Mouse (Mus musculus) ZHBTc4 (cell line): ENCODE measurements around the gene Dnajc28.
A peak's percentile ranks its signal among the peaks of the same experiment; 100 is the strongest.

Experiments
- DNase-seq: peaks from one replicate; pipeline ENCODE4 v3.0.0-alpha.2; 2011; ENCODE audit warnings: low read depth, low spot score

Dnajc28 gene

DNA sequence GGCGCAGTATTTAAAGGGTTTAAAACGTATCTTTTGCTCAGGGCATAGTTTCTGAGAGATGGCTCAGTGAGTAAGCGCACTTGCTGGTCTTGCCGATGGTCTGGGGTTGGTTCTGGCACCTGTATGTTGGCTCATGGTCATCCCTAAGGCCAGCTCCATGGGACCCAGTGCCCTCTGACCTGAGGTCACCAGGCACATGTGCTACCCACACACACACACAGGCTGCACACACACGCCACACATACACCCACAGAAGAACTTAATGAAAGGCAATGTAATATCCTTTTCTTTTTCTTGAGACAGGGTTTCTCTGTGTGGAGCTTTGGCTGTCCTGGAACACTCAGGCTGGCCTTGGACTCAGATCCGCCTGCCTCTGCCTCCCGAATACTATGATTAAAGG lies 14.1 kb upstream of the Dnajc28 start:
- no peak for DNase-seq

DNA sequence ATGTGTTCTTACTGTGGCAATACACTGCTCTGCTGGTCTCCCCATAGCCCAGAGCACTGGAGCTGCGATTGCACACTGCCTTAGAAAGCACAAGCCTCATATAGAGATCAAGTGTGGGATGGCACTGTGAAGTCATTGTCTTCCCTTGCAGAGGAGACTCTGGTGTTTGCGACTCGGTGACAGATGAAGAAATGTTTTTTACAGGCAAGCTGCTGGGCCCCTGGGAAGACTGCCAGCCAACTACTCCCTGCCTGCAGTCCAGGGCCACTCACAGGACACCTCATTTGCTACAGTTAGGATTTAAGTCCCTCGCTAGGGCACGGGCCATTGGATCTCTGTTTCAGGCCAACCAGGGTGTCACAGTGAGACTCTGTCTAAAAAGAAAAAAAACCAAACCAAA lies 13.6 kb upstream of the Dnajc28 start:
- no peak for DNase-seq

DNA sequence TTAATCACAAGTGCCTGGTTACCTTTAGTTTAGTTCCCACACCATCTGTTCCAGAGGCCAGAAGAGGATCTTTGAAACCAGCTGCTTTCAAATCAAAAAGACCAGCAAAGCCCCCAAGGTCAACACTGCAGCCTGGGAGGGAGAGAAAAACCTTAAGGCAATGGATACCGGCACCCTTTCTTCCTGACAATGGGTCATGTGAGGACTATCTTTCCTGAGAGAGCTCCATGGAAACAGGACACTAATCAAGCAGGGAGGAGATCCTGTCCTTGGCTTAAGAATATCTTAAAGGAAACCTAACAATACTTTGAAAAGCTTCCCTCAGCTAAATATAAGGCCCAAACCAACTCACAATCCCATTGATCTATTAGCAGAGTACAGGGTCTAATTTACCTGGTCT lies 11.8 kb upstream of the Dnajc28 start:
- peak; percentile 67 for DNase-seq

DNA sequence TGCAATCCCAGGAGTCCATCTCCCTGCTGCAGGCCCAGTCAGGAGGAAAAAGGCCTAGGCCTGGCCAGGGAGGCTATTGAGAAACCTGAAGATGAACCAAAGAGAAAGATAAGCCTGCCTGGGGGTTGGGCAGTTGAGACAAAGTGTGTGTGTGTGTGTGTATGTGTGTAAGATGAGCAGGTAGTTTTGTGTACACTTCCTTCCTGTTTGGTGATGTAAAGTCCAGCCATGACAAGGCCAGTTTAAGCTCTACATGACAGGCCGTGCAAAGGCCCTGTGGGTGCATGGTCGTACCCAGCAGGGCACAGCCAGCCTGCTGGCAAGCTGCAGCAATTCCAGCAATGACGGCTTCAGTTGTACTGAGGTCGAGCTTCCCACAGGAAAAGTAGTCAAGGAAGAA lies 10.9 kb upstream of the Dnajc28 start:
- DNase-seq: no peak

DNA sequence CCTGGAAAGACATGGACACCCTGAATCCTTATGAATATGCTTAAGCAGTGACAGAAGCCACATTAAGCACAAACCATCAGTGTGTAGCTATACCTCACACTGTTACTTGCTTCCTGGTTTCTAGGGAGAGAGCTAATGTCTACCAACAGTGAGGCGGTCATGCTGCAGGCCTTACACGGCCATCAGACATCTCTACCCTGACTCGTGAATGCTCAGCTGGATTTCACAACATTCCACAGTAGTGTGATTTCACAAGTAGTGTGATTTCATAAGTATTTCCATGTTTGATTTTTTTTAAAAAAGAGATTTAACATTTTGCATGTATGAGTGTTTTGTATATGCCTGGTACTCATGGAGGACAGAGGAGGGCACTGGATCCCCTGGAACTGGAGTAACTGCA lies 9.8 kb upstream of the Dnajc28 start:
- no peak for DNase-seq

DNA sequence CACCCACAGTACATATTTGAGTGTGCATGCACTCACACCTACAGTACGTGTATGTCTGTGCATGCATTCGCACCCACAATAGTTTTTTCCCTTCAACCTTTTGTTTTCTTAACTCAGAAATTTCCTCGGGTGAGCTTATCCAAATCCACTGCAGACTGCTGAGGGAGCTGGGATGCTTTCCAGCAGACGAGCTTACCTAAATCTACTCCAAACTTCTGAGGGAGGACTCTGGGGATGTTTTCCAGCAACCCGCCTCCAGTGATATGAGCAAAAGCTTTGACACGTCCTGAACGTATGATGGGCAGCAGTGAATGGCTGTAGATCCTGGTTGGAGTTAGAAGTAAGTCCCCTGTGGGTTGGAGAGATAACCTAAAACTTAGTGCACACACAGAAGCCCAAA lies 9.0 kb upstream of the Dnajc28 start:
- no peak for DNase-seq

DNA sequence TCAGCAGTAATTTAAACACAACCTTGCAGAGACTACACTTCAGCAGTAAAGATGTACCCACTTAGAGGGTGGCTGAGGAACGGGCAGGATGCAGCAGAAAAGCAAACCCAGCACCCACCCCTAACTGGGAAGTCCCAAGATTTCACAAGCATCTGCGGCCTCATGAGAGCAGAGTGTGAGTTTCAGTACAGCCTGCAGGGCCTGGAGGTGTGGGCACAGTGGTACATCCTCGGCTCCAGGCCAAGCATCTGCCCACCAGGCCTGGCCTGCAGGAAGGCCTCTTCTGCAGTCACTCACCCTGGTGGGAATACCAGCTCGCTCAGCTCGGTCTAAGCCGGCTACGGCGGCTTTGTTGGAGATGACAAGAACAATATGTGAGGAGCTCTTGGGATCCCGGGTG lies 4.2 kb upstream of the Dnajc28 start:
- no peak for DNase-seq

DNA sequence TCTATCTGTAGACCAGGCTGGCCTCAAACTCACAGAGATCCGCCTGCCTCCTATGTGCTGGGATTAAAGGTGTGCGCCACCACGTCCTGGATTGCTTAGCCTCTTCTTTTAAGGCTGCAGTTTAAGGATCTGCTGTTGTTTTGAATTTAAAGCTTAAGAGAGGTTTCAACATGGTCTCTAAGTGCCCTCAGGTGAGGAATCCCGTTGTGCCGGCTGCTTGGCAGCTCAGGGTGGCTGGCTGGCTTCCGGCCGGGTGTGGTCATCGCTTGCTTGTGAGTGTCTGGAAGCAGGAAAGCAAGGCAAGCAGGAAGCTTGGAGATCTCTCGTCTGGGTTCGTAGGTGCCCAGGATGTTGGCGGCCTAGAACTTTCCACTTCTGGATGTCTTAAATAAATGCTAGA lies 2.2 kb upstream of the Dnajc28 start:
- DNase-seq: peak; percentile 81

DNA sequence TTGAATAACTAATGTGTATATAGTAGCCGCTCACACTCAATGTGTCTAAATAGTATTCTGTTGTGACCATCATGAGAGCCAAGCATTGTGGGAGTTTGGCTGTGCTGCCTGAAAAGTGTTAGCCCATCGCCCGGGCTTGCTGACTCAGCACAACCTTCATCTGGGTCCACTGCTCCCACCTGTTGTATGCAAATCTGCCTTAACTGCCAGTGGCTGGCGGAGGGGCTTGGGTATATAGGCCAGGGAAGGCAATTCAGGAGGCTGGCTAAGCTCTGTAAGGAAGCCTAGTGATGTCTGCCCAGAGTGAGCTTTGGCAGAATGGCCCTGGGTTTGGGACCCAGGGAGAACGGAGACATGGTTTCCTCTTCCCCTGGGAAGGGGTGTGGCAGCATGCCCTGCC lies 1.4 kb upstream of the Dnajc28 start:
- DNase-seq: peak; percentile 42

DNA sequence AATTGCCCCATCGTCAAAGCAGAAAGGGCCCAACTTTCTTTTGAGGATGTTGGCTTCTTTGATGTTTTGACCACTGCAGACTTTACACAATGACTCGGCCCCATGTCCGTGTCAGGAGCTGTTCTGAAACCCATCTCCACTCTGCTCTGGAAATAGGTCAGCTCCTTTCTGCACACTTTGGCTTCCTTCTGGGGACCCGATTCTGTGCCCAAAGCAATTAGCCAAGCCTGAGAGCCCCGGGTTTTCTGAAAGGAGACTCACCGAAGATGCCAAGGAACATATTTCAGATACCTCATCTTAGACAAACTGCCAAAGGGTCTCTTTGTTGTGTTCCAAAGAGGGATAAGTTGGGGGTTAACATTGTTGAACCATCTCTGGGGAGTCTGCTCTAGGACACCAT lies 4.3 kb downstream of the Dnajc28 start:
- DNase-seq: no peak

DNA sequence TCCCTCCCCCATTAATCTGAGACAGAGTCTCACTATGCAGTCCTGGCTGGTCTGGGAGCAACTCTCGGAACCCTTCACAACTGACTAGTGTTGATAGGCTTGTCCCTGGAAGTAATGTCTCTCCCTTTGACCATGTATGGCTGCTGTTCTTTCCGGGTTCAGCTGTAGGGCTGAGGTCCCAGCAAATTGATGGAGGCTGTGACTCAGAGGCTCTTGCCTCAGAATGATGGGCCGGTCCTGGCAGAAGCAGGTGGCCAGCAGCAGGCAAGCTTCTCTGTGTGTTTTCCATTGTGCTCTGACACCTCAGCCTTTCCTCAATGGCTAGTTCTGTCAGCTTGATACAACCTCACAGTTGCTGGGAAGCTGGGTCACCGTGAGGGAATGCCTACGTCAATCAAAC lies 6.3 kb downstream of the Dnajc28 start:
- DNase-seq: no peak

DNA sequence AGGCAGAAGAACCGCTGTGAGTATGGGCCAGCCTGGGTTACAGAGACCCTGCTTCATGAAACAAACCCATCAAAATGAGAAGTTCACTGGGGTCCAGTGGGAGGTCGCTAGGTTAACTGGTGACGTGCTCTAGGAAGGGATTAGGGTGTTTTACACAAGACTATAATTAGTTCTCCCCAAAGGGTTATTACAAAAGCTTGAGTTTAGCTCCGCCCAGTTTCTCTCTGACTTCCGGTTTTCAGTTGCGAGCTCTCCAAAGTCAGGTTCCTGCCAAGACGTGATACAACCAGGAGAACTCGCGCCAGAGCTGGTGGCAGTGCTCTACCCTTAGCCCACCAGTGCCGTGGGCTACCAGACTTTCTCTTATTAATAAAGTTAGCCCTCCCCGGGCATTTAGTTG lies 7.6 kb downstream of the Dnajc28 start:
- peak; percentile 57 for DNase-seq

DNA sequence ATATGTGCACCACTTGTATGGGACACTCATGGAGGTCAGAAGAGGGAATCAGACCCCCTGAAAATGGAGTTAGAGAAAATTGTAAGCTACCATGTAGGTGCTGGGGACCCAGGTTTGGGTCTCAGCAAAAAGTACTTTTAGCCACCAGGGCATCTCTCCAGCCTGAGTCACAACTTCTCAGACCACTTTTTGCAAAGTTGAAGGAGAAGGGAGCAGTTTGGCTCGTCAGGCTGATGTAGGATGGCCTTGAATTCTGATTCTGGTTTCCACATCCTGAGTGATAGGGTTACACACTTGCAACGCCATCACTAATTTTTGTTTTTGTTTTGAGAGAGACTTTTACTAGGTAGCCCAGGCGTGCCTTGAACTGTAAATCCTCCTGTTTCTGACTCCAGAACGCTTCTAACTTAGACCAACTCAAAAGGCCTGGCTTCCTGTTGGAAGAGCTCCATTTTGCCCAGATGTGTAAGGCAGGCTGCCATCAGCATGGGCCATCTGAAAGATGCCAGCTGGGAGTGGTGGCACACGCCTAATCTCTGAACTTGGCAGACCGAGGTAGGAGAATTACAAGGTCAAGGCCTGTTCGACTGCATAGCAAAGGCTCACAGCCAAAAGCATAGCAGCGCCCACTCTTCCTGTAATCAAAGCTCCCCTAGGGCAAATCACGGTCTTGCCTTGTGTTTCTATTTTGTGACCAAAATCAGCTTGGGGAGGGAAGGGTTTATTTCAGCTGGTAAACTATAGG lies 9.2 kb downstream of the Dnajc28 start:
- no peak for DNase-seq

DNA sequence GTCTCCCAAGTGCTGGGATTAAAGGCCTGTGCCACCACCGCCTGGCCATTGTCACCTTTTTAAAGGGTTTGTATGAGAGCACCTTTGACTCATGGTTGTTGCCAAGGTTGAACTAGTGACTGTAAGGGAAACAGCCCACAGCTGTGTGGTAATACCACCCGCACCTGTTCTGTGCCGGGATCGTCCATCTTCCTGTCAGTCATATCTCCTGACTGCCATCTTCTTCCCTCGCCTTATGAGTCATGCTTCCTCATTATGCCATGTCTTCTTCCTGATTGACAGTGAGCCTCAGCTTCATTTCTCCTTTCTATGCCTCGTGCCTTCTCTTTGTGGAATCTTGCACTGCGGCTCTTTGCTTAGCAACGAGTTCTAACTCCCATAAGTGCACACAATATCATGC lies 11.9 kb downstream of the Dnajc28 start:
- DNase-seq: no peak

DNA sequence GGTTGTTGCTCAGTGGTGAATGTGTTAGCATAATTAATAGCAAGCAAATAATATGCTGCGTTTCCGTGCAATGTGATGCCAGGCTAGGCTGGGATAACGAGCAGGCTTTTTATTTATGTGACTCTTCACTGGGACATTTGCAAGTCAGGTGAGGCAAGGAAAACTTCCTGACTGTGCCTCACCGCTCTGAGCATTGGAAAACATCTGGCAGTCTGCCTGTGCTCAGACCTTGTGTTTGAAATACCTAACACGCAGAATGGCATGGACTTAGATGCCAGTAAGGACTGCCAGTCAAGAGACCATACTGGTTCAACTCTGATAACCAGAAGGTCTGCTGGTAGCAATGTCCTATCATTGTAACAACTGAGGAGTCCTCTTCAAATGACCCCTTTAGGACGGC lies 13.7 kb downstream of the Dnajc28 start:
- DNase-seq: no peak

DNA sequence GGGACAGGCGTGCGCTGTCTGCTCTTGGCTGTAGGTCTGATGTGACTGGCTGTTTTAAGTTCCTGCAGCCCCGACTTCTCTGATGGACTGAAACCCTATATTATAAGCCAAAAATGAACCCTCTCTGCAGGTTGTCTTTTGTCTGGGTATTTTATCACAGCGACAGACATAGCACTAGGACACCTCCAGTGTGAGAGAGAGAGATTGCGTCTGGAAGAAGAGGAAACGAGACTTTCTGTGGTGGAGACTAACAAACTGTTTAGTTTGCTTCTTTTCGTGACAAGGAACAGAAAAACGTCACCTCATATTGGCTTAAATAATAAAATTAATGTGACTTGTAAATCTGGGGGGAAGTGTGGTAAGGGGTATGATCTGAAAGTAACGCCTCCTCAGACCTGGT lies 17.1 kb downstream of the Dnajc28 start:
- no peak for DNase-seq

DNA sequence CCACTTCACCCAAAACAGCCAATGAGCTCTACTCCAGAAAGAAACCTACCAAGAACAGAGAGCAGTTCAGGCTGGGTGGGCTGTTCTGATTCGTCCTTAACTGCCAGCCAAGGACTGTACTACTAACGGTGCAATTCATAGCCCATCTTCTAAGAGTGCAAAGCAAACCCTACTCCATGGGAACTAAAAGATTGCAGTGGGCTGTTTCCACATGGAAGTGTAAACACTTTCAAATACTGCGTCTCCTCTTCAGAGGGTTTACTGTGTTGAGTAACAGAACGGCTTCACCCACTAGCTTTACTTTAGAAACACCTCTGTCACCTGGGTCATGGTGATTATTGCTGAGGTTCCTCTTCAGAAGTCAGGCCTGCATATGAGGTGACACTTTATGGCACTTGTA lies 17.7 kb downstream of the Dnajc28 start:
- no peak for DNase-seq

DNA sequence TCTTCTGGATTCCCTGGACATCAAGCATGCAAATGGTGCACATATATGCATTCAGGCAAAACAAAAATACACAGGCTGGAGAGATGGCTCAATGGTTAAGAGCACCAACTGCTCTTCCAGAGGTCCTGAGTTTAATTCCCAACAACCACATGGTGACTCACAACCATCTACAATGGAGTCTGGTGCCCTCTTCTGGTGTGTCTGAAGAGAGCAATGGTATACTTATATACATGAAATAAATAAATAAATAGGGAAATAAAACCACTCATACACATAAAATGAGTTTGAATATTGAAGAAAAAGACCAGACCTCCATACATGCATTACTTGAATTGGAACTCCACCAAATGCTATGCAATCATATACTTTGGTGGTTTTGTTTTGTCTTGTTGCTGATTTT lies 19.6 kb downstream of the Dnajc28 start:
- DNase-seq: no peak

DNA sequence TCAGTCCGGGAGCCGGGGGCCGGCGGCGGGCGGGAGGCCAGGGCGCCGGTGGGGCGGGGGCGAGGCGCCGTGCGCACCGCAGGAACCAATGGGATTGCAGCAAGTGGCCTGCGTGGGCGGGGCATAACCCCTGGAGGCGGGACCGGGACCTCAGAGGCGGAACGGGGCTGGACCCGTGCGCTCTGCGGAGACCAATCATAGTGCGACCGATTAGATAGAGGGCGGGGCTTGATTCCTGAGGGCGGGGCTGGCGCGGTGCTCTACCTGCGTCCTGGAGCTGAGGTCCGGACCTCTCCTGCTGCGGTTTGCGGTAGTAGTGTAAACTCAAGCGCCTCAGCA lies 21.2 kb downstream of the Dnajc28 start, which contains the start of gene Tmem50b:
Gene Tmem50b, minus strand, starts transcription at position 129 of the 339 bp plus-strand sequence.
- DNase-seq: peak; percentile 98

DNA sequence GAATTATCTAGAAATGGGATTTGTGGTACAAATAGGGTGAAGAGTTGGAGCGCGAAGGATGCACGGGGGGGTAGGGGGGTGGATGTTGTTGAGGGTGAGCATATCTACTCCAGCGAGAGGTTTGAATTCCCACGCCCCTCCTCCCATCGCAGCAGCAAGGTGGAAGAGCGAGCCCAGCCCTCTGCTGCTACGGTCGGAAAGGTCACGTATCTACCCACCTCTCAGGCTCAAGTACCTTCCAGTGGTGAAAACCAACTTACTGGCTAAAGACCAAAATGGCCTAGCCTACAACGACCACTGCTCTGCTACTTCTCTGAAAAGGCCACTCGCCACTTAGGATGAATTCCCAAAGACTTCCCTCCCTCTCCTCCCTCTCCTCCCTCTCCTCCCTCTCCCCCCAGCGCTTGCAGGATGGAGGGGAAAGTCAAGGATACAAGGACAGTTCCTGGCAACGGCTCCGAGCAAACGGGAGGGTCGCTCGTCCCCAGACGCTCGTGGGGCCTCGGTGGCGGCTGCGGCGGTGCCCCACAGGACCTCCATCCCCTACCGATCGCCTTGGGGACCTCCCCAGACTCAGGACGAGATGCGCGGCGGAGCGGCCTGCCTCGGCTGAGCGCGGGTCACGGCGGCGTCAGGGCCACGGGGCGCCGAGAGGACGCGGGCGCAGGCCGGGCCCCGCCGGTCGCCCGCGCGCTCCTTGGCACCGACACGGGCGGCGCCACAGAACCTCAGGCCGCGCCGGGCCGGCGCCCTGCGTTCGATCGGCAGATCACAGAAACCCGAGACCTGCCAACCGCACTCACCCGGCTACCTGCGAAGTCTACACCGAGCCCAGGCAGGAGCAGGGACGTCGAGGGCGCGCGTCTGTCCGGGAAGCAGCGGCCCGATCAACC lies 21.8 kb downstream of the Dnajc28 start:
- DNase-seq: peak; percentile 62

DNA sequence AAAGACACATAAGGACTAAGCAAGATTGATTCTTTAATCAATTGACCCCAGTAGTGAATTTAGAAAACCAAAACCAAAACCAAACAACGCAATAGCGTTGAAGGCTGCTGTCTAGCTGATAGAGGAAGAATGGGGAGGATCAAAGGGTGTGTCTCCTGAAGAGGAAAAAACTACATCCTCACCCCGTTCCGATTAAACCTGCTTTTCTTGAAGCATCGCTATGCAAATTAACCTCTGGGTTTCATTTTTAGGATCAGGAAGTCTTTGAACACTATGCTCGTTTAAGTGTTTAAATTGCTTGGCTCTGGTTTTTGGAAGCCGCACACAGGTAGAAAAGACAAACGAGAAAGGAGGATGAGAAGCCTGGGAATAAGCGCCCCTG lies 22.4 kb downstream of the Dnajc28 start:
- DNase-seq: no peak

DNA sequence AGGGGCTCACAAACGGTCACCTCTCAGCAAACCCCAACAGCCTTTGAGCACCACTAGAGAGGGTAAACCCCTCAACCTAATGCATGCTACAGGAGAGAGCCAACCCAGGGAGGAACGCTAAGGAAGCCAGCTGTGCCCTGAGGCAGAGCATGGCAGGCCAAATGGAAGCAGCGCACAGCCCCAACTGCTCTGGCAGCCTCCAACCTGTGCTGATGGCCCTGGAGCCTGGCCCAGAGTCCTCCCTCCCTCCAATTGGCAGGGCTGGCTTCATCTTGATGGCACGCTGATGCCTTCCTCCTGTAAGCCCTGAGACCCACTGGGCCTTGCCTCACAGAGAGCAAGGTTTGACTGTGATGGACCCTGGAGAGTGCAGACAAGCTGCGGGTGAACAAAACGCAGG lies 23.8 kb downstream of the Dnajc28 start:
- no peak for DNase-seq

DNA sequence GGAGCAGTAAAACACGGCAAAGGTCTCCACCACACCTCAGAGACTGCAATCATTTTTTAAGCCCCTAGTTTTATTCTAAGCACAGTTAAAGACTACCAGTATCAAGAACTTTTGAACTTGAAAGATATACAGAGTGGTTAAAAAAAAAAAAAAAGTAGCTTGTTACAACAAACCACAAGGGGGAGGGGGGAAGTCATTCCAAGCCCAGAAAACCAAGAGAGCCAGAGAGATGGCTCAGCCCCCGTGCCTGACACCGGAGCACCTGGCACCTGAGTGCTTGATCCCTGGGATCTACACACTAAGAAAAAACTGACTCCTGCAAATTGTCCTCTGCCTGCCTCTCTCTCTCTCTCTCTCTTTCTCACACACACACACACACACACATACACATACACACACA lies 25.6 kb downstream of the Dnajc28 start:
- no peak for DNase-seq
